Mouse (Mus musculus) midbrain, embryonic 12.5 days (tissue): ENCODE results near the gene Ascl4. TPM values are rescaled to one million over a fixed set of nuclear protein-coding genes. Genes with fewer than 3 reads are reported as not detected.

Experiments
- ATAC-seq: fragments of 200-750 bp; cut with Nextera tagmentation; 2 replicates; pipeline ENCODE4 v1.8.0; 2017; ENCODE audit warnings: low read depth, moderate TSS enrichment, moderate library complexity; ENCODE audit not compliant: low FRiP score
- H3K27ac ChIP-seq: fragments of 300-500 bp; sonication (generic); replicated peaks from 2 replicates; pipeline ENCODE4 v1.5.1; 2016; ENCODE audit warnings: mild to moderate bottlenecking
- H3K27me3 ChIP-seq: fragments of 300-500 bp; sonication (generic); 2 replicates; pipeline ENCODE4 v1.6.1; 2016; ENCODE audit warnings: mild to moderate bottlenecking
- H3K36me3 ChIP-seq: fragments of 300-500 bp; sonication (generic); 2 replicates; pipeline ENCODE4 v1.6.1; 2016
- H3K4me1 ChIP-seq: fragments of 300-500 bp; sonication (generic); 2 replicates; pipeline ENCODE4 v1.6.1; 2016
- H3K4me2 ChIP-seq: fragments of 300-500 bp; sonication (generic); replicated peaks from 2 replicates; pipeline ENCODE4 v1.6.1; 2016; ENCODE audit warnings: mild to moderate bottlenecking, moderate library complexity
- H3K4me3 ChIP-seq: fragments of 300-500 bp; sonication (generic); 2 replicates; pipeline ENCODE4 v1.5.1; 2016; ENCODE audit warnings: mild to moderate bottlenecking
- H3K9ac ChIP-seq: fragments of 300-500 bp; sonication (generic); replicated peaks from 2 replicates; pipeline ENCODE4 v1.6.1; 2016; ENCODE audit warnings: mild to moderate bottlenecking, moderate library complexity
- H3K9me3 ChIP-seq: fragments of 300-500 bp; sonication (generic); 2 replicates; pipeline ENCODE4 v1.6.1; 2016; ENCODE audit warnings: mild to moderate bottlenecking
- WGBS: fragments of 180-500 bp; shearing (Covaris S2); methylation state at CpG from one replicate; pipeline ENCODE4 v1.1.7; 2016; 5-methylcytosine and 5-hydroxymethylcytosine counted together
- polyA plus RNA-seq: library from polyadenylated mRNA; unstranded; fragments of >200 nt; fragmentation: Nextera tagmentation; extraction: Ambion mirVana; gene quantifications from 2 replicates; pipeline ENCODE4 v1.2.1, GENCODE M21; 2016

Gene Ascl4
- 0.40 and 0.51 TPM in 2 replicates for polyA plus RNA-seq

DNA sequence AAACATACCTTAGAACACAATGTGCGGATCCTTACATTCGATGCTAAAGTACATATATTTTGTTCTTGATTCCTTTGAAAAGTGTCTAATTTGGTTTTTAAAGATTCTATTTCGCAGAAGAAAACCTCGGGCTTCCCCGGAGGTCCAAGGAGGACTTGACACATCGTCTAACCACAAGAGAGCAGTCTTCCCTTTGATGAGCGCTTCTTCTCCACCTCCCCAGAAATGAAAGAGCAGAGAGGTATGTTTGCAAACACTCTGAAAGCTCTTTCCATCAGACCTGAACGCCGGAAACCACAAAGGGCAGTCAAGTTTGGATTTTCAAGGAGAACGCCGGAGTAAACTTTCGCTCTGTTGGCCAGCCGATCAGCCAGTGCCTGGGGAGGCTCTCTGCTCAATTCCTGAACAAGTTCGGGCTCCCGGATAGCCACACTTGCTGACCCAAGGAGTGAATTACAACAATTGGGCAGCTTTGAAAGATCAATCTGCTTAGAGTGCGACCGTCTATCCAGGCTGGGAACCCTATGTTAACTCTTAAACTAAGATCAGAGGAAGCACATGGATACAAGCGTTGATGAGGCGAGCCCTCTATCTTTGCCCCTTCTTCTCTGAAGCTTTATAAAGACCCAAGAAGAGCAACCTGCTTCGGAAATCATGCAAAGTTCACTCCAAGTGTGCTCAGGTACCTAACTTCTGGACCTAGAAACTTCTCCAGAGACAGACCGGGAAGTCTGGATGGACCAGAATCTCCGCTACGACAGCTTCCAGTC, at the start of gene Ascl4:
TSS of gene Ascl4 (plus strand) at position 6 of the 770 bp plus-strand sequence.
- WGBS, result 1% methylated on average over 23 of the region's 23 CpGs
- no peak for ATAC-seq
- Histone ChIP-seq H3K27ac (no peak within 1 kb of the TSS), H3K4me1 (peaks cover 18% of the 10 kb centered on the region), H3K36me3 (no peaks in the 10 kb centered on the region), H3K9me3 (no peaks in the 10 kb centered on the region), H3K4me3 (peak within 1 kb of the TSS; percentile 57), H3K4me2 (peak within 1 kb of the TSS; percentile 83), H3K9ac (peak within 1 kb of the TSS; percentile 45), H3K27me3 (peaks cover 28% of the 10 kb centered on the region)

DNA sequence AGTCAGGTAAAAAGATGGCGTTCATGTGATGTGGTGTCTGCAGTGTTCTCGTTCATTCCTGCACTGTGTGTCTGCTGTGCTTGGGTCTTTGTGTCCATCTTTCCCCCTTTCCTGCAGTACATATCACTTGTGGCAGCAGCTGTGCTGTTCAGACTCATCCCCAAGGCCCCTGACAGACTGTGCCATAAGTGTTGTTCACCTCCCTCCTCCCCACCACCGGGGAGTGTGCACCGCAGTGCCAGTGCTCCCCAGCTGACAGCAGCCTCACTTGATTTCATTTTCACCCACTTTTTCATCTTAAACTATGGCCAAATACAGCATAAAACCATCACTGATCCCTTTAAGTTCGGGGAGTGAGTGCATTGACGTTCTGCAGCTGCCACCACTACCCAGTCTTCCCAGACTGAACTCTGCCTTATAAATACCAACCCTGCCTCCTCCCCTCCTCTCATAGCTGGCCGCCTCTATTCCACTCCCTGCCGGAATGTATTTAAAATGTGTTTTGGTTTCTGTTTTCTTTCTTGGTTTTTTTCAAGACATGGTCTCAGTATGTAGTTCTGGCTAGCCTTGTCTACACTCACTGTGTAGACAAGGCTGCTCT, 47.5 kb upstream of the Ascl4 start:
- Histone ChIP-seq H3K9ac (no peak overlapping the region), H3K27ac (no peak overlapping the region), H3K36me3 (peaks cover 92% of the 10 kb centered on the region), H3K4me3 (no peak overlapping the region), H3K4me1 (no peaks in the 10 kb centered on the region), H3K4me2 (no peak overlapping the region), H3K27me3 (no peaks in the 10 kb centered on the region), H3K9me3 (no peaks in the 10 kb centered on the region)
- no peak for ATAC-seq
- WGBS, result 95% methylated on average over 8 of the region's 8 CpGs

DNA sequence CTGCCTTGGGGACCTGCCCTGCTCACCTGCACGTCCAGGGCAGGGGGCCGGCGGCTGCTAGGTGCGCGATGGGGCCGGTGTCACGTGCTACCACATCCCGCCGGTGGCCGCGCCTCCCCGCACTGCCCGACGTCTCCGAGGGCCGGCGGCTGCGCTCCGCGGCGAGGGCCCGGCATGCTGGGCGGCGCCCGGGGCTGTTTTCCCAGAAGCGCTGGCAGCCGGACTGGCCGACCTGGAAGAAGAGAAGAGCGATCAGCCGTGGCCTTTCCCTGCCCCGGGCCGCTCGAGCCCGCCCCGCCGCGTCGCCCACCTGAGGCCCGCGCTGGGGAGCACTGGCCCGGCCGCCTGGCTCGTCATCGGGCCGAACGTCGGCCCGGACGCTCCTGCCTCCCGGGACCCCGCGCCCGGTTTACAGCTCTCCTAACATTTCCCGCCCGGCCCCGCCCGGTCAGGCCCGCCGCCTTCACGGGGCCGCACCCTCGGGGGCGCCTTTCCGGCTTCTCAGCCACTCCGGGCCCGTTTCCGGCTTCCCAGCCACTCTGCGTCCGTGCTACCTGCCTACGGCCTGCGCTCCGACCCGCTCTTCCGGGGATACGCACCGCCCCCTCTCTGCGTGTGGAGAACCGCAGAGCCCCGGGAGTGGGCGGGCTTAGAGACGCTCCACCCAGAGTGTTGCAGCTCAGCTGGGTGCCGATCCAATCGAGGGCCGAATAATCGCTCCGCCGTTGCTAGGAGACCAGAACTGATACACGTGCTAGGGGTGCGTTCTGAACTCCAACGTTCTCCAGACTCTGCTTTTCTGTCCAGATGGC, 10.8 kb upstream of the Ascl4 start, which contains the start of gene Prdm4:
TSS of gene Prdm4 (minus strand) at position 645 of the 812 bp plus-strand sequence.
- under 1% methylated on average over 89 of the region's 90 CpGs for WGBS
- H3K4me2 ChIP-seq, result peak within 1 kb of the TSS; percentile 80
- H3K4me1 ChIP-seq, result peaks cover 16% of the 10 kb centered on the region
- H3K36me3 ChIP-seq, result peaks cover 29% of the 10 kb centered on the region
- H3K9ac ChIP-seq, result peak within 1 kb of the TSS; percentile 89
- no peaks in the 10 kb centered on the region for H3K27me3 ChIP-seq
- peak; percentile 100 for ATAC-seq
- peak within 1 kb of the TSS; percentile 86 for H3K27ac ChIP-seq
- no peaks in the 10 kb centered on the region for H3K9me3 ChIP-seq
- peak within 1 kb of the TSS; percentile 100 for H3K4me3 ChIP-seq

DNA sequence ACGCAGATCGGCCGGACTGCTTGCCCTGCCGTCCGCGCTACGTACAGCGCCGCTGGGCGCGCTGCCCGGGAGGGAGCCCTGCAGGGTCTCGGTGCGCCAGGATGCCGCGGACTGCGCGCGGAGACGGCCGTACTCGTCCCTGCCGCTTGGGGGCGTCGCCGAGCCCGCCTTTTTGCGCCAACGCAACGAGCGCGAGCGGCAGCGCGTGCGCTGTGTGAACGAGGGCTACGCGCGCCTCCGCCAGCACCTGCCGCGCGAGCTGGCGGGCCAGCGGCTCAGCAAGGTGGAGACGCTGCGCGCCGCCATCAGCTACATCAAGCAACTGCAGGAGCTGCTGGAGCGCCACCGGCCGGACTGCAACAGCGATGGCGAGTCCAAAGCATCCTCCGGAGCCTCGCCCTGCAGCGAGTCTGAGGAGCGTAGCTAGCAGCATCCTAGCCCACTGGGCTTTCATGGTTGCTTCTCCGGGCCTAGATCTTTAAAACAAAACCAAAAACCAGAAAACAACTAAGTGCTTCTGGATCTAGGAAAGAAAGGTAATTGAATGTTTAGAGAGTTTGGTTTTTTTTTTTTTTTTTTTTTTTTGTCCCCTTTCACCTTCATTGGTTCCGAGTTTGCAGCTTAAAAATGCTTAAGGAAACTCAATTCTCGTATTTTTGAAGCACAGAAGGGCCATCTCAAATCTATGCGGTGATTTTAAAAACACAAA, 1.2 kb downstream of the Ascl4 start:
- H3K27ac ChIP-seq, result no peak overlapping the region
- H3K4me2 ChIP-seq, result peak overlapping the region; percentile 83
- H3K36me3 ChIP-seq, result no peaks in the 10 kb centered on the region
- peaks cover 18% of the 10 kb centered on the region for H3K4me1 ChIP-seq
- H3K4me3 ChIP-seq, result peak overlapping the region; percentile 57
- H3K9me3 ChIP-seq, result no peaks in the 10 kb centered on the region
- H3K9ac ChIP-seq, result peak overlapping the region; percentile 45
- peaks cover 24% of the 10 kb centered on the region for H3K27me3 ChIP-seq
- ATAC-seq, result peak; percentile 91
- WGBS, result under 1% methylated on average over 63 of the region's 63 CpGs

DNA sequence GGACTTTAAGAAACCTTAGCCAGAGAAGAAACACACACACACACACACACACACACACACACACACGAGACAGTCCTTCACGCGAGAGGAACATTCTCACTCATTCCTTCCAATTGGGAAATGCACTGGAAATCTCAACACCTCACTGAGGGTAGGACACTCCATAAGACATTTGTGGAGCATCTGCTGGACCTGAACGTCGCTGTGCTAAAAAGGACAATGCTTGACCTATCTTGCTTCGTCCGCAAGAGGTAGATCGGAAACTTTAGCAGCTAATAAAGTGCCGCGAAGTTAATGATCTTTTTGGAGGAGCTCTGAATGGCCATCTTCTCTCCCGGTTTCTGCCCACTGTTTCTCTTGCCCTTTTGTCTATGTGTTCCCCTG, 1.7 kb downstream of the Ascl4 start:
- 45% methylated on average over 11 of the region's 11 CpGs for WGBS
- no peak for ATAC-seq
- H3K4me1 ChIP-seq, result peaks cover 18% of the 10 kb centered on the region

GRCm38 (mm10) chr10:85929962-85930361, 2.5 kb downstream of the Ascl4 start:
- H3K27ac ChIP-seq, result no peak overlapping the region
- no peak overlapping the region for H3K4me3 ChIP-seq
- H3K36me3 ChIP-seq, result no peaks in the 10 kb centered on the region
- 89% methylated on average over 11 of the region's 11 CpGs for WGBS
- no peak overlapping the region for H3K4me2 ChIP-seq
- ATAC-seq, result no peak
- H3K9me3 ChIP-seq, result no peaks in the 10 kb centered on the region
- H3K4me1 ChIP-seq, result peaks cover 18% of the 10 kb centered on the region
- H3K27me3 ChIP-seq, result peaks cover 22% of the 10 kb centered on the region
- H3K9ac ChIP-seq, result no peak overlapping the region

More for the DNA sequence above, 1.7 kb downstream of the Ascl4 start:
- Histone ChIP-seq H3K36me3 (no peaks in the 10 kb centered on the region), H3K4me3 (peak overlapping the region; percentile 57), H3K9ac (no peak overlapping the region), H3K9me3 (no peaks in the 10 kb centered on the region), H3K27ac (no peak overlapping the region), H3K4me2 (peak overlapping the region; percentile 83), H3K27me3 (peaks cover 22% of the 10 kb centered on the region)

GRCm38 (mm10) chr10:85936280-85936965, 8.9 kb downstream of the Ascl4 start:
- no peaks in the 10 kb centered on the region for H3K9me3 ChIP-seq
- WGBS, result 93% methylated on average over 6 of the region's 6 CpGs
- H3K4me3 ChIP-seq, result no peak overlapping the region
- no peak overlapping the region for H3K9ac ChIP-seq
- H3K27ac ChIP-seq, result no peak overlapping the region
- H3K4me2 ChIP-seq, result no peak overlapping the region
- no peaks in the 10 kb centered on the region for H3K27me3 ChIP-seq
- ATAC-seq, result no peak
- H3K36me3 ChIP-seq, result peaks cover 59% of the 10 kb centered on the region
- no peaks in the 10 kb centered on the region for H3K4me1 ChIP-seq

GRCm38 (mm10) chr10:85948483-85949196, 21.2 kb downstream of the Ascl4 start:
- Histone ChIP-seq H3K27ac (no peak overlapping the region), H3K4me1 (no peaks in the 10 kb centered on the region), H3K9ac (no peak overlapping the region), H3K4me2 (no peak overlapping the region), H3K4me3 (no peak overlapping the region), H3K36me3 (peaks cover 87% of the 10 kb centered on the region), H3K27me3 (no peaks in the 10 kb centered on the region), H3K9me3 (no peaks in the 10 kb centered on the region)
- ATAC-seq, result no peak
- 88% methylated on average over 8 of the region's 8 CpGs for WGBS

GRCm38 (mm10) chr10:85951765-85952443, 24.4 kb downstream of the Ascl4 start:
- no peak overlapping the region for H3K27ac ChIP-seq
- H3K4me3 ChIP-seq, result no peak overlapping the region
- H3K9ac ChIP-seq, result no peak overlapping the region
- no peaks in the 10 kb centered on the region for H3K27me3 ChIP-seq
- WGBS, result 88% methylated on average over 6 of the region's 6 CpGs
- H3K9me3 ChIP-seq, result no peaks in the 10 kb centered on the region
- H3K4me2 ChIP-seq, result no peak overlapping the region
- ATAC-seq, result no peak
- peaks cover 7% of the 10 kb centered on the region for H3K4me1 ChIP-seq
- H3K36me3 ChIP-seq, result peaks cover 69% of the 10 kb centered on the region

- 86% methylated on average over 3 of the region's 3 CpGs for WGBS
- ATAC-seq, result no peak
- H3K36me3 ChIP-seq, result peaks cover 59% of the 10 kb centered on the region
Observed at GRCm38 (mm10) chr10:85953401-85953800, 25.9 kb downstream of the Ascl4 start.

More at GRCm38 (mm10) chr10:85953401-85953800, 25.9 kb downstream of the Ascl4 start:
- Histone ChIP-seq H3K27me3 (no peaks in the 10 kb centered on the region), H3K4me1 (peaks cover 8% of the 10 kb centered on the region), H3K4me3 (no peak overlapping the region), H3K4me2 (no peak overlapping the region), H3K9ac (no peak overlapping the region), H3K9me3 (no peaks in the 10 kb centered on the region), H3K27ac (no peak overlapping the region)
